In the genomic region with DNA sequence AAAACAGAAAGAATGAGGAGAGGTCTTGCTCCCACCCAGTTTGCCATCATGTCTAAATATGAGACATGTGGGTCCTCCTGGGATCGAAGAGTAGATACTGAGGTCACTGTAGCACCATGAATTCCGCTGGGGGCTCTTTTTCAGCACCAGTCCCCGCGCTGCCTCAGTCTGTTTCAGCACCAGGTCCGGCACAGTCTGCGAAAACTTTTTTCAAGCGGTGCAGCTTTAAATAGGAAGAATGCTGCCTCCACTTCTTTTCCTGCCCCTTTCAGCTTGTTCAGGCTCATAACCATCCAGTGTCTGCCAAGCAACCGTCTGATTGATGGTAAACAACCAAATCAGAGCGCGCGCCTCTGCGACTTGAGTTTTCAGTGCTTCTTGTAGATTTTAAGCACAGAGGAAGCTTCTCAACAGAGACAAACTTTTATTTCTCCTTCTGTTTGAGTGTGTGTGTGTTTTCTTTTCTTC, we compare ENCODE assay signal across 9 mouse cellular contexts. TPM values are rescaled to one million over a fixed set of nuclear protein-coding genes. Genes with fewer than 3 reads are reported as not detected.
DNase-seq lines count a peak whose midpoint lies in the region; ATAC-seq lines count a peak whose summit lies in the region.
"Had no signal": no experiment of that assay in that cellular context is flagged by ENCODE, and none has a peak within 500 bp of the region (broad histone marks: within the 10 kb centered on the region; RNA-seq: fewer than 3 reads in every experiment).

A gene (minus strand): TSS at position 418 of the 468 bp plus-strand sequence.

- peak within 1 kb of the TSS; percentile 58 for H3K9ac ChIP-seq in hindbrain, embryonic 13.5 days

- no peaks in the 10 kb centered on the region for H3K9me3 ChIP-seq in hindbrain, embryonic 13.5 days
- H3K9me3 ChIP-seq: G1E had no signal

- peak; percentile 65 for ATAC-seq in hindbrain, embryonic 13.5 days (ENCODE audit: low FRiP score)
- no peak for ATAC-seq in megakaryocyte progenitor cell, adult 5-6 weeks (replicated peaks; ENCODE audit: poor library complexity)

- H3K4me2 ChIP-seq in hindbrain, embryonic 13.5 days, result peak within 1 kb of the TSS; percentile 53

- H3K36me3 ChIP-seq in hindbrain, embryonic 13.5 days, result no peaks in the 10 kb centered on the region
- H3K36me3 ChIP-seq: G1E had no signal

- peak within 1 kb of the TSS; percentile 52; the same call in 1 of the 2 replicates for H3K27ac ChIP-seq in brown adipose tissue, adult 24 weeks (replicated peaks; ENCODE audit: low read depth, low read length)
- H3K27ac ChIP-seq in hindbrain, embryonic 13.5 days, result peak within 1 kb of the TSS; percentile 5; the same call in 1 of the 2 replicates

- 34% methylated on average over 12 of the region's 12 CpGs for WGBS in hindbrain, embryonic 13.5 days

- no peaks in the 10 kb centered on the region for H3K27me3 ChIP-seq in hindbrain, embryonic 13.5 days

- DNase-seq in 3T3-L1 (ENCODE audit: low read depth, low spot score), result peak; percentile 96
- DNase-seq in gastrocnemius, adult 18-20 months (ENCODE audit: low spot score), result peak; percentile 75
- DNase-seq in layer of hippocampus, postnatal 36 days, result peak; percentile 19 to 39
- DNase-seq in lung, postnatal 14 days, result peak; percentile 65
- peak; percentile 18 for DNase-seq in right cerebral cortex, postnatal 14 days

- H3K4me3 ChIP-seq in brown adipose tissue, adult 24 weeks (ENCODE audit: insufficient read depth, low read depth, low read length), result peak within 1 kb of the TSS; percentile 66
- H3K4me3 ChIP-seq in hindbrain, embryonic 13.5 days, result peak within 1 kb of the TSS; percentile 38

- H3K4me1 ChIP-seq in brown adipose tissue, adult 24 weeks (ENCODE audit: control insufficient read depth, insufficient read depth, insufficient read length, low read length), result no peaks in the 10 kb centered on the region
- H3K4me1 ChIP-seq in hindbrain, embryonic 13.5 days (replicated peaks), result peaks cover 4% of the 10 kb centered on the region; the same call in 1 of the 2 replicates

RNA-seq across cellular contexts. Expression of the gene that starts here (rescaled TPM):
- 12.6 and 14.5 TPM in 2 replicates for polyA plus RNA-seq in brown adipose tissue, adult 24 weeks (2012; ENCODE audit: insufficient read depth, insufficient read length, missing spikeins)
- 1 to 10 TPM; 8.7 to 9.2 TPM for total RNA-seq in gastrocnemius, adult 18-20 months (2021)
- polyA plus RNA-seq in hindbrain, embryonic 13.5 days (2015; fragmentation: Nextera tagmentation; extraction: Ambion mirVana), result 17.9 and 20.7 TPM in 2 replicates
- total RNA-seq in layer of hippocampus, postnatal 36 days (2021), result 1 to 10 TPM; 7.0 to 7.7 TPM
- not detected in 2 replicates for total RNA-seq in megakaryocyte progenitor cell, adult 5-6 weeks (2015)
- not detected in 2 replicates for total RNA-seq in megakaryocyte progenitor cell, adult 5-6 weeks (2017)
- polyA plus RNA-seq: G1E had no signal

Comparison
In these comparisons a context has a peak if more than half of its experiments do, and no peak if none do; other contexts are left out.
1. RNA of the gene that starts here (total RNA-seq): 8.7 to 9.2 TPM in gastrocnemius, adult 18-20 months and 7.0 to 7.7 TPM in layer of hippocampus, postnatal 36 days; not detected in megakaryocyte progenitor cell, adult 5-6 weeks; every median in the first group is over 4 times any median in the second.
2. DNase-seq: peak in every context shown above with its lines; median percentile 96 in 3T3-L1; 75 in gastrocnemius, adult 18-20 months; 65 in lung, postnatal 14 days; 29 in layer of hippocampus, postnatal 36 days; 18 in right cerebral cortex, postnatal 14 days.